Mouse (Mus musculus) erythroblast, embryonic 14.5 days (primary cell): Measurements from ENCODE around the gene Rassf8.

Experiments
- GATA1 ChIP-seq: IDR thresholded peaks from 2 replicates; pipeline ENCODE4 v1.6.1; 2012; ENCODE audit warnings: low read length, inconsistent platforms, mixed read lengths
- TAL1 ChIP-seq: IDR thresholded peaks from 3 replicates; pipeline ENCODE4 v1.6.1; 2012; ENCODE audit warnings: low read length, inconsistent platforms, mixed read lengths

- TF ChIP-seq GATA1 (no peak), TAL1 (no peak)
Measured at GRCm38 (mm10) chr6:145713241-145714114, 33.1 kb upstream of the Rassf8 start.
